Mouse (Mus musculus) small intestine, adult 2 months (tissue): ENCODE measurements around the gene Vps26c.

Experiments used
- CTCF ChIP-seq: fragments of 200-500 bp; IDR thresholded peaks from 2 replicates; pipeline ENCODE4 v1.5.1; 2012; ENCODE audit warnings: low read depth, mild to moderate bottlenecking, control low read depth, inconsistent platforms, low read length, moderate library complexity, mixed read lengths; ENCODE audit not compliant: insufficient replicate concordance, insufficient read length; ENCODE audit errors: extremely low read depth
- POLR2A ChIP-seq: fragments of 200-500 bp; IDR thresholded peaks from 2 replicates; pipeline ENCODE4 v1.6.1; 2012; ENCODE audit warnings: low read depth, mild to moderate bottlenecking, control low read depth, inconsistent platforms, low read length, moderate library complexity

GRCm38 (mm10) chr16:94497911-94498310 is 28.7 kb downstream of the Vps26c start:
- no peak for TF ChIP-seq POLR2A
- no peak for TF ChIP-seq CTCF
